Mouse (Mus musculus) lung, embryonic 14.5 days (tissue): Measurements from ENCODE around the gene Rxfp4. TPM values are rescaled to one million over a fixed set of nuclear protein-coding genes. Genes with fewer than 3 reads are reported as not detected.

Source experiments
- ATAC-seq: fragments of 200-750 bp; cut with Nextera tagmentation; 2 replicates; pipeline ENCODE4 v1.8.0; 2017; ENCODE audit warnings: mild to moderate bottlenecking, moderate TSS enrichment, moderate library complexity; ENCODE audit not compliant: insufficient read depth
- DNase-seq: peaks from one replicate; pipeline ENCODE4 v3.0.0-alpha.2; 2015
- H3K27ac ChIP-seq: fragments of 300-500 bp; sonication (generic); 2 replicates; pipeline ENCODE4 v1.5.1; 2014; ENCODE audit warnings: low read depth, mild to moderate bottlenecking, moderate library complexity
- H3K27me3 ChIP-seq: fragments of 300-500 bp; sonication (generic); 2 replicates; pipeline ENCODE4 v1.6.1; 2014; ENCODE audit warnings: low read length, control low read depth; ENCODE audit not compliant: insufficient read depth
- H3K36me3 ChIP-seq: fragments of 300-500 bp; sonication (generic); 2 replicates; pipeline ENCODE4 v1.6.1; 2014; ENCODE audit warnings: control low read depth; ENCODE audit not compliant: insufficient read depth
- H3K4me1 ChIP-seq: fragments of 300-500 bp; sonication (generic); 2 replicates; pipeline ENCODE4 v1.6.1; 2014; ENCODE audit warnings: antibody characterized with exemption, control low read depth; ENCODE audit not compliant: insufficient read depth
- H3K4me2 ChIP-seq: fragments of 300-500 bp; sonication (generic); 2 replicates; pipeline ENCODE4 v1.6.1; 2014; ENCODE audit warnings: mild to moderate bottlenecking
- H3K4me3 ChIP-seq: fragments of 300-500 bp; sonication (generic); 2 replicates; pipeline ENCODE4 v1.5.1; 2014; ENCODE audit warnings: low read depth, low read length
- H3K9ac ChIP-seq: fragments of 300-500 bp; sonication (generic); 2 replicates; pipeline ENCODE4 v1.6.1; 2014
- H3K9me3 ChIP-seq: fragments of 300-500 bp; sonication (generic); 2 replicates; pipeline ENCODE4 v1.6.1; 2016; ENCODE audit warnings: low read depth, low read length, control low read depth
- CTCF ChIP-seq: IDR thresholded peaks from 2 replicates; pipeline ENCODE4 v1.5.1; 2016; ENCODE audit warnings: antibody characterized with exemption, low read depth
- WGBS: fragments of 180-500 bp; shearing (Covaris S2); extraction: QIAGEN DNeasy Blood & Tissue Kit; methylation state at CpG from one replicate; pipeline ENCODE4 v1.1.7; 2014; 5-methylcytosine and 5-hydroxymethylcytosine counted together
- polyA plus RNA-seq: library from polyadenylated mRNA; unstranded; fragments of >200 nt; fragmentation: Nextera tagmentation; extraction: Ambion mirVana; gene quantifications from 2 replicates; pipeline ENCODE4 v1.2.1, GENCODE M21; 2014

The Rxfp4 gene
- polyA plus RNA-seq, 1 experiment from 2014 or later = not detected

DNA sequence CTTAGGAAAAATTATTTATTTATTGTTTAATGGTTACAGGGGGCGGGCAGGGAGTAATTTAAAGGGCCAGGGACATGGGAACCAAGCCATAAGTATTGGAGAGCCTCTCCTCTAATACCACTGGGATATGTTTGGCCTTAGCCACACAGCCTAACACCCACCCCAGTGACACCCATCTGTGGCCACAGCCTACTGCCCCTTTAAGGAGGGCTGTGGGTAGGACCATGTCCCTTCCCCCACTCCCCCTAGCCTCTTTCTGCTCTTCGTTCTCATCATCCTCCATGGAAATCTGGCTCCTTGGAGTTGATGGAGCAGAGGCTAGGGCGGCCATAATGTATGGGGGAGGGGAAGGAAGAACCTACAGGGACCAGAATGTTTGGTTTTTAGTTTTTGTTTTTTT, 5.9 kb downstream of the Rxfp4 start:
- no peaks in the 10 kb centered on the region for H3K9me3 ChIP-seq
- 70% methylated on average over 3 of the region's 3 CpGs for WGBS
- H3K27me3 ChIP-seq = no peaks in the 10 kb centered on the region
- ATAC-seq (no peak), DNase-seq (no peak)
- no peak overlapping the region for H3K27ac ChIP-seq
- no peak overlapping the region for H3K4me3 ChIP-seq
- no peak for TF ChIP-seq CTCF
- no peak overlapping the region for H3K9ac ChIP-seq
- H3K4me1 ChIP-seq = no peaks in the 10 kb centered on the region
- no peak overlapping the region for H3K4me2 ChIP-seq
- peaks cover 71% of the 10 kb centered on the region for H3K36me3 ChIP-seq

DNA sequence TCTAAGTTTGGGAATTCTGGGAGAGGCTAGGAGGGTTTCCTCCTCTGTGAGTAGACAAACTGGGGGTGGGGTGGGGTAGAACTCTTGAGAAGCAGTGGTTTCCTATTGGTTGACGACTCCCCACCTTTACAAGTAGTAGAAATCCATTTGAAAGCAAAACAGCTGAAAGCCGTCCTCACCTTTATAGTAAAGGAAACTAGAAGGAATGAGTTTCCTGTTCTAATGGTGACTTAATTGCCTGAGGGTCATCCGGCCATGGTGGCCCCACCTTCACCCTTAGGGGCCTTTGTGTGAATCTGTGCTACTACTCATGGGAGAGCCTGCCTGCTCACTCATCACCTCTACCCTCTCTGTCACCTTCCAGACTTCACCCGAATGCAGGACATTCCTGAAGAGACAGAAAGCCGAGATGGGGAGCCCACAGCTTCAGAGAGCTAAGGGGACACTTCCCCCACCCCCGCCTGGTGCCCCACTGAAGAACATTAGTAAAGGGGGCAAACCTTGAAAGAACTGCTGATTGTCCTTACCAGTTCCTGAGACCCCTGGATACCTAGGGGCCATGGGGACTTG, 6.4 kb downstream of the Rxfp4 start:
- H3K27me3 ChIP-seq = no peaks in the 10 kb centered on the region
- H3K4me3 ChIP-seq = no peak overlapping the region
- H3K4me2 ChIP-seq = no peak overlapping the region
- ATAC-seq (no peak), DNase-seq (no peak)
- H3K9ac ChIP-seq = no peak overlapping the region
- 70% methylated on average over 6 of the region's 6 CpGs for WGBS
- no peak overlapping the region for H3K27ac ChIP-seq
- H3K4me1 ChIP-seq = no peaks in the 10 kb centered on the region
- H3K36me3 ChIP-seq = peaks cover 77% of the 10 kb centered on the region
- no peaks in the 10 kb centered on the region for H3K9me3 ChIP-seq
- TF ChIP-seq CTCF = no peak

DNA sequence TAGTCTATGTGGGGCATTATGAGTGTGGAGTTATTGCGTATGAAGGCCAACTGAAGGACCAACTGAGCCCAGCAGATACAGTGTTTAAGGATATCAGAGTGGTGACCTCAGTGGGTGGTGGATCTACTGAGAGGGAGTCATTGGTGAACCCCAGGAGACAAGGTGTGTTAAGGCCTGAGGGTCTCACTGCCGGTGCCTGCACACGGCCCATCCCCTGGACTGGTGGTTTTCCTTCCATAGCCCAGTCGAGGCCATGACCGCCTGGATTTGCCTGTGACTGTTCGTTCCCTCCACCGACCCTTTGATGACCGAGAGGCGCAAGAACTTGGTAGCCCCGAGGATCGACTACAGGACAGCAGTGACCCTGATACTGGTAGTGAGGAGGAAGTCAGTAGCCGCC, 7.0 kb downstream of the Rxfp4 start:
- DNase-seq (no peak), ATAC-seq (no peak)
- no peaks in the 10 kb centered on the region for H3K27me3 ChIP-seq
- no peaks in the 10 kb centered on the region for H3K9me3 ChIP-seq
- peaks cover 82% of the 10 kb centered on the region for H3K36me3 ChIP-seq
- WGBS = 83% methylated on average over 12 of the region's 12 CpGs
- no peaks in the 10 kb centered on the region for H3K4me1 ChIP-seq
- H3K4me2 ChIP-seq = no peak overlapping the region
- no peak for TF ChIP-seq CTCF
- H3K4me3 ChIP-seq = no peak overlapping the region
- H3K27ac ChIP-seq = no peak overlapping the region
- no peak overlapping the region for H3K9ac ChIP-seq

DNA sequence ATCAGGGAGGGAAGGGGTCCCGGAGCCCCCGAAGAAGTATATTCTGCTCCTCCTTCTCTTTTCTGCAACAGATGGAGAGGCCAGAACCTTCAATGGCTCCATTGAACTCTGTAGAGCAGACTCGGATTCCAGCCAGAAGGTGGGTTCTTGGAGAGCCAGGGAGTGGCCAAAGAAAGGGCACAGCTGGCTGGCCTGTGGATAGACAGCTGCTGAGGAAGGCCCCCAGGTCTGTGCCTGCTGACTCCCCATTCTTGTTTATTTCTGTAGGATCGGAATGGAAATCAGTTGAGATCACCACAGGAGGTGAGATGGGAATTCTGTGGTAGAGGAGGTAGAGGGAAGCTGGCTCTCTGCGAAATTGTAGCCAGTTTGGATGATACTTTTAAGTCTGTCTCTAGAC, 9.9 kb downstream of the Rxfp4 start:
- Histone ChIP-seq H3K4me3 (no peak overlapping the region), H3K36me3 (peaks cover 99% of the 10 kb centered on the region), H3K9me3 (no peaks in the 10 kb centered on the region), H3K4me1 (no peaks in the 10 kb centered on the region), H3K27me3 (no peaks in the 10 kb centered on the region), H3K27ac (no peak overlapping the region), H3K4me2 (no peak overlapping the region), H3K9ac (no peak overlapping the region)
- ATAC-seq (no peak), DNase-seq (no peak)
- TF ChIP-seq CTCF = no peak
- 79% methylated on average over 5 of the region's 5 CpGs for WGBS

DNA sequence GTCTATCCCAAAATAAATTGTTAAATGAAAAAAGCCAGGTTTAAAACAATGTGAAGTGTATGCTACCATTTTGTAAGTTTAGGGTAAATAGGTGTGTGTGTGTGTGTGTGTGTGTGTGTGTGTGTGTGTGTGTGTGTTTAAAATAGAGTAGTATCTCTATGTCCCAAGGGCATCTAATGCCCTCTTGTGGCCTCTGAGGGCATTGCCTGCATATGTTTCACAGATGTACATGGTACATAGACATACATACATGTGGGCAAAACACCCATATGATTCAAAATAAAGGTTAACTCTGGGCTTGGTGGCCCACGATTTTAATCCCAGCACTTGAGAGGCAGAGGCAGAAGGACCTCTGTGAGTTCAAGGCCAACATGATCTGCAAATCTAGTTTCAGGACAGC, 12.3 kb downstream of the Rxfp4 start:
- WGBS = 76% methylated on average over 1 of the region's 1 CpGs
- peak; percentile 91 for DNase-seq
- Histone ChIP-seq H3K4me3 (no peak overlapping the region), H3K27ac (no peak overlapping the region), H3K4me2 (no peak overlapping the region), H3K36me3 (peaks cover 98% of the 10 kb centered on the region), H3K27me3 (no peaks in the 10 kb centered on the region), H3K9me3 (no peaks in the 10 kb centered on the region), H3K4me1 (no peaks in the 10 kb centered on the region), H3K9ac (no peak overlapping the region)
- ATAC-seq = no peak
- peak; percentile 76 for TF ChIP-seq CTCF

DNA sequence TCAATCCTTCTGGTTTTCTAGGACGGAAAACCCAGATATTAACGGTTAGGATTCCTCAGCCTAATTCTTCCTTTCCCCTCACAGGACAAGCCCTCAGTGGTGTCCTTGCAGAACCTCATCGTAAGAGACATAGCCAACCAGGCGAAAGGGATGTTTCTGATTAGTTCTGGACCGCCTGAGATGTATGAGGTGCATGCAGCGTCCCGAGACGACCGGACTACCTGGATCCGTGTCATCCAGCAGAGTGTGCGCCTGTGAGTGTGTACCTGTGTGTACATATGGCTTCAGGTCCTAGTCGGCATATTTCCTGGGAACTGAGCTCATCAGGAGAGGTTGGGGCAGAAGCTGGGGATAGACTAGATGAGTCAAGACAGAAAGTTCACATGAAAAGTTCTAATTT, 13.7 kb downstream of the Rxfp4 start:
- Histone ChIP-seq H3K27ac (no peak overlapping the region), H3K4me2 (no peak overlapping the region), H3K4me3 (no peak overlapping the region), H3K9me3 (no peaks in the 10 kb centered on the region), H3K9ac (no peak overlapping the region), H3K36me3 (peaks cover 98% of the 10 kb centered on the region), H3K4me1 (no peaks in the 10 kb centered on the region), H3K27me3 (no peaks in the 10 kb centered on the region)
- ATAC-seq (no peak), DNase-seq (no peak)
- TF ChIP-seq CTCF = no peak
- WGBS = 95% methylated on average over 12 of the region's 12 CpGs

DNA sequence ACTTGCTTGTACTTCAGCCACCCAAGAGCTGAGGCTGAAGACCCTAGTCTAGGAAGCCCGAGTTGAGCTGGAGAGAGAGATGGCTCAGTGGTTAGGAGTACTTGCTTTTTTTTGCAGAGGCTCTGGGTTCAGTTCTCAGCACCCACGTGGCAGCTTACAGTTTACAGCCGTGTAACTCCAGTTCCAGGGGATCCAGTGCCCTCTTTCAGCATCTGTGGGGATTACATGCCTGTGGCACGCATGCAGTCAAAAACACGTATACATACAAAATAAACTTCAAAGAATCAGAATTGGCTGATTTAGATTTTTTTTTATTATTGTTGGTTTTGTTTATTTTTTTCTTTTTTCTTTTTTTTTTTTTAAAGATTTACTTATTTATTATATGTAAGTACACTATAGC, 15.8 kb downstream of the Rxfp4 start:
- peaks cover 98% of the 10 kb centered on the region for H3K36me3 ChIP-seq
- H3K27me3 ChIP-seq = no peaks in the 10 kb centered on the region
- DNase-seq = no peak
- H3K4me3 ChIP-seq = no peak overlapping the region
- 93% methylated on average over 5 of the region's 5 CpGs for WGBS
- H3K4me2 ChIP-seq = no peak overlapping the region
- no peaks in the 10 kb centered on the region for H3K4me1 ChIP-seq
- no peak overlapping the region for H3K9ac ChIP-seq
- no peak for ATAC-seq
- no peak overlapping the region for H3K27ac ChIP-seq
- no peaks in the 10 kb centered on the region for H3K9me3 ChIP-seq
- TF ChIP-seq CTCF = no peak; the same call in 1 of the 2 replicates

DNA sequence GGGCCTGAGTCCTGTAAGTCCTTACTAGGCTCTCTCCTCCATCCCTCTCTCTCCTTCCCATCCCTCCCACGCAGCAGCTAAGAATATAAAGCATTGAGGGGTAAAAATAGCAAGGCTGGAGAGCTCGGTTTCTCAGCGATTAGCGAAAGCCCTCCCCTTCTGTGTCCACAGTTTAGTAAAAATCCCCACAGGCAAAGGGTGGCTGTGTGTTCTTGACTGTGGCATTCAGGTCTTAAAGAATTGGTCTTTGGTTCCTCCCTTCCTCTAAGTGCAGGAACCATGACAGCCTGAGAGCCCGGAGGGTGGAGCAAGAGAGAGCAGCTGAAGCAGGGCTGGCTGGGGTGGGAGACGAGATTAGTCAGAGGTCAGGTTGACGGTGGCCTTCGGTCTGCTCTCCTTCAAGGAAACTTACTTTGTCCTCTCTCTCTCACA, 16.4 kb downstream of the Rxfp4 start:
- H3K27ac ChIP-seq = no peak overlapping the region

More for the DNA sequence above, 16.4 kb downstream of the Rxfp4 start:
- Histone ChIP-seq H3K36me3 (peaks cover 98% of the 10 kb centered on the region), H3K4me3 (no peak overlapping the region), H3K9me3 (no peaks in the 10 kb centered on the region), H3K9ac (no peak overlapping the region), H3K4me2 (no peak overlapping the region), H3K4me1 (no peaks in the 10 kb centered on the region), H3K27me3 (no peaks in the 10 kb centered on the region)
- DNase-seq = no peak
- ATAC-seq = no peak
- no peak for TF ChIP-seq CTCF
- WGBS = 93% methylated on average over 8 of the region's 8 CpGs
